Mouse (Mus musculus) CH12F3 (cell line): ENCODE data around the gene Gm49339.
"Not testable (repeated sequence)": the region's sequence is repeated elsewhere in the genome, so short reads cannot be mapped to it uniquely, and the experiment has no call there.

Experiments used
- in situ Hi-C: fragments of 300-500 bp; cut with MboI; formaldehyde crosslinking; loops from 2 replicates; pipeline ENCODE4 v1.14.3; 2020; ENCODE audit warnings: low sequenced_read_pairs

Gene Gm49339

GRCm38 (mm10) chr10:51480397-51480796, at the start of gene Gm49339, which contains the start of gene Lilr4b:
Gene Gm49339, plus strand, starts transcription at chr10:51480612.
Gene Lilr4b, plus strand, starts transcription at chr10:51480632.
- in situ Hi-C loops = not testable (repeated sequence)

GRCm38 (mm10) chr10:51432940-51433339, 47.5 kb upstream of the Gm49339 start:
- in situ Hi-C loops = no loop called here

- in situ Hi-C loops = no loop called here
Observed at GRCm38 (mm10) chr10:51435684-51436083, 44.7 kb upstream of the Gm49339 start.

- in situ Hi-C loops = no loop called here
Observed at GRCm38 (mm10) chr10:51451610-51452009, 28.8 kb upstream of the Gm49339 start.

GRCm38 (mm10) chr10:51453616-51454298, 26.7 kb upstream of the Gm49339 start:
- in situ Hi-C loops = no loop called here

- in situ Hi-C loops = no loop called here
Observed at GRCm38 (mm10) chr10:51454365-51454764, 26.0 kb upstream of the Gm49339 start.

- in situ Hi-C loops = no loop called here
Observed at GRCm38 (mm10) chr10:51455762-51456161, 24.6 kb upstream of the Gm49339 start.

- in situ Hi-C loops = no loop called here
Observed at GRCm38 (mm10) chr10:51456369-51456768, 24.0 kb upstream of the Gm49339 start.

- in situ Hi-C loops = not testable (repeated sequence)
Observed at GRCm38 (mm10) chr10:51463800-51464199, 16.6 kb upstream of the Gm49339 start.

- in situ Hi-C loops = not testable (repeated sequence)
Observed at GRCm38 (mm10) chr10:51490691-51491090, 10.3 kb downstream of the Gm49339 start, which contains the start of gene Lilrb4a. Gene Lilrb4a, plus strand, starts transcription at chr10:51490956.

- in situ Hi-C loops = no loop called here
Observed at GRCm38 (mm10) chr10:51520021-51520420, 39.6 kb downstream of the Gm49339 start.

- in situ Hi-C loops = no loop called here
Observed at GRCm38 (mm10) chr10:51521453-51521852, 41.0 kb downstream of the Gm49339 start.

GRCm38 (mm10) chr10:51526090-51526489, 45.7 kb downstream of the Gm49339 start:
- in situ Hi-C loops = no loop called here

GRCm38 (mm10) chr10:51526633-51527032, 46.2 kb downstream of the Gm49339 start:
- in situ Hi-C loops = no loop called here

- in situ Hi-C loops = no loop called here
Observed at GRCm38 (mm10) chr10:51528840-51529434, 48.5 kb downstream of the Gm49339 start.

GRCm38 (mm10) chr10:51529497-51529896, 49.1 kb downstream of the Gm49339 start:
- in situ Hi-C loops = no loop called here

GRCm38 (mm10) chr10:51530813-51531212, 50.4 kb downstream of the Gm49339 start:
- in situ Hi-C loops = no loop called here
